Mouse (Mus musculus) retina, adult 2 months (tissue): ENCODE measurements around the gene Sf3a1.
A peak's percentile ranks its signal among the peaks of the same experiment; 100 is the strongest.
"Not testable (repeated sequence)": the region's sequence is repeated elsewhere in the genome, so short reads cannot be mapped to it uniquely, and the experiment has no call there.

ENCODE experiments used
- DNase-seq: peaks from one replicate; pipeline ENCODE4 v3.0.0-alpha.2; 2012; ENCODE audit warnings: low read depth, low spot score

The Sf3a1 gene

GRCm38 (mm10) chr11:4159808-4160708 is at the start of gene Sf3a1, which contains the start of gene Ccdc157:
Sf3a1 (plus strand) TSS chr11:4160350.
Ccdc157 (minus strand) TSS chr11:4160293.
- DNase-seq: peak; percentile 73

- DNase-seq: no peak
Observed at GRCm38 (mm10) chr11:4112033-4112432, 48.1 kb upstream of the Sf3a1 start.

GRCm38 (mm10) chr11:4112861-4113260 is 47.3 kb upstream of the Sf3a1 start:
- no peak for DNase-seq

GRCm38 (mm10) chr11:4113496-4113895 is 46.7 kb upstream of the Sf3a1 start:
- no peak for DNase-seq

DNA sequence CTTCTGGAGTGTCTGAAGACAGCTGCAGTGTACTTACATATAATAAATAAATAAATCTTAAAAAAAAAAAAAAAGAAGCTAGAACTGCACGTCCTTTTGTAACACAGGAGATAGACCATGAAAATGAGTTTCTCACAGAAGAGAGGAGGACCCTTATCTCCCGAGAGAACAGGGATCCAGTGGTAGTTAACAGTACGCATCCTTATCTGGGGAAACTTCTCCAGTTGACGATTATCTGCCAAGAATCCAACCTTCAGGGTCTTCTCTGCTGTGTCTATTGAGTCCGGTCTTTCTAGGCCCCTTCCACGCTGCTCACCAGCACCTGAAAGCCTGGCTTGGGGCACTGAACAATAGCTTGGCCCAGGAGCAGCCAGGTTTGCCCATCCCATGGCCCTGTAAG is 46.2 kb upstream of the Sf3a1 start:
- DNase-seq: no peak

DNA sequence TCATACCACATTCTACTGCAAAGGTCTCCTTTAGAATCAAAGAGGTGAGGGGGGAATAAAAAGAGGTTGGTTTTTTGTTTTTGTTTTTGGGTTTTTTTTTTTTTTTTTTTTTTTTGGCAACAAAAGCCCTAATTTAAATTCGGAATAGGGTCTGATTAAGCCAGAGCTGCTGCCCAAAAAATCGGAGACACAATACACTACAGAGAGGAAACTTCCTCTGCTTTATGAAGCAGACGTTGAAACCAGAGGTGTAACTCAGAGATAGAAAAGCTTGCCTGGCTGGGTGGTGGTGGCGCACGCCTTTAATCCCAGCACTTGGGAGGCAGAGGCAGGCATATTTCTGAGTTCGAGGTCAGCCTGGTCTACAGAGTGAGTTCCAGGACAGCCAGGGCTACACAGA is 45.6 kb upstream of the Sf3a1 start:
- not testable (repeated sequence) for DNase-seq

DNA sequence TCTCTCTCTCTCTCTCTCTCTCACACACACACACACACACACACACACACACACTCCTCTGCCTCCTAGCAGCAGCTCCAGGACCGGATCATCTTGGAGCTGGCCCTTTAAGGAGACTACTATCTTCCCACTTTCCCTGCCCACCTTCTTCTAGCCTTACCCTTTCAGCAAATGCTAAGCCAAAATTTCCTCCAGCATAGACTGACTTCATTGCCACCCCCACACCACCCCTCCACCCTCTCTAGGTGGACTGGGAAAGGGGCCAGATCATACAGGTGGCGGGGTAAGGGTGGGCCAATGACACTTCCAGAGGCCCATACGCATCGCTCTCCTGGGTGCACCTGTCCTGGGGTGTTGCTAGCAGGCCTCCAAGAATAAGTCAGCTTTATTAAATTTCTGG is 44.7 kb upstream of the Sf3a1 start:
- no peak for DNase-seq

- DNase-seq: no peak
Observed at GRCm38 (mm10) chr11:4116458-4117141, 43.5 kb upstream of the Sf3a1 start.

GRCm38 (mm10) chr11:4117372-4118071 is 42.6 kb upstream of the Sf3a1 start:
- DNase-seq: no peak

GRCm38 (mm10) chr11:4118081-4118921 is 41.8 kb upstream of the Sf3a1 start:
- DNase-seq: peak; percentile 66

GRCm38 (mm10) chr11:4119635-4120034 is 40.5 kb upstream of the Sf3a1 start:
- no peak for DNase-seq

DNA sequence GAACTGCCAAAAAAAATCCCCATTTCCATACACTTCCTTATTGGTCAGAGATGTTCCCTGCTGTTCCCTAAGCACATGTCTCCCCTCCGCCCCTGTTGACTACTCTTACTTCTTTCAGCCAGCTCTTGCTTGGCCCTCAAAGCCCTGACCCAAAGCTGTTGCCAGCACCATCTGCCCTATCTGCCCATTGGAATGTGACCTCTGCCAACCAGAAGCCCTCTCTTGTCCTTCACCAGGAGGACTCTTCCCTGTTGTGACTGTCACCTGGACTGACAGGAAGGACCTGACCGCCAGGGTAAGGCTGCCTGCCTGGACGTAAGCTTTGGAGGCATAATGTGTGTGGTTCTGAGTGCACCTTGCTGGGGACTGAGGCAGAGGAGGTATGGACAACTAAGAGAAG is 38.5 kb upstream of the Sf3a1 start:
- DNase-seq: no peak

GRCm38 (mm10) chr11:4122226-4122625 is 37.9 kb upstream of the Sf3a1 start:
- no peak for DNase-seq

GRCm38 (mm10) chr11:4122742-4123579 is 37.2 kb upstream of the Sf3a1 start, which contains the start of gene Sec14l2:
Sec14l2 (minus strand) TSS chr11:4123415.
- DNase-seq: peak; percentile 61

GRCm38 (mm10) chr11:4123922-4124321 is 36.2 kb upstream of the Sf3a1 start:
- DNase-seq: no peak

DNA sequence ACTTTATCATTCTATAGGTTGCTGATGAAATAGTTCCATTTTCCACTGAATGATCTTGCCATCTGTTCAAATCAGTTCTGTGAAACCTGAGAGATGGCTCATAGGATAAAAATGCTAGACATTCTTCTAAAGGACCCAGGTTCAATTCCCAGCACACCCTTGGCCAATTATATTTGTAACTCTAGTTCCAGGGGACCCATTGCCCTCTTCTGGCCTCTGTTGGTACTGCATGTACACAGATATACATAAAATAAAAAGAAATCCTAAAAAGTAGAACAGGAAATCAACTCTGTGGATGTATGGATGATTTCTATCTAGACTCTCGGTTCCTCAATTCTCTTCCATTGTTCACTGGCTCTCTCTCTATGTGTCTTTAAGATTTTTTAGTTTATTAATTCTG is 33.1 kb upstream of the Sf3a1 start:
- no peak for DNase-seq

DNA sequence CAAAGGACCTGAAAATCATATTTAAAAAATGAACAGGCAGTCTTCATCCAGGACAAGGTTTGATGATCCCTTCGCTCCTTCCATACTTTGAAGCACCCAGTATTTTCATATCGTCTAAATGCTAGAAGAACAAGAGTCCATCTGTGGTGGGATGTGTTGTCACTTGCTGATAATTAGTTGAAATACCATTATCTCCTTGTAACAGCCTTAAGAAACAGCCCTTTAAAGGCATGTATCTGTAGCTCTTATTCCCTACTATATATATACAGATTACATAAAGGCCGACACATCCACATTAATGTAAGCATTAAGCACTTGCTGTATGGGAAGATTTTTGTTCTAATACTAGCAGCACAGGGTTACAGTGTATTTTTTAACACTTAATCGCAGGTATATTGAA is 31.7 kb upstream of the Sf3a1 start:
- not testable (repeated sequence) for DNase-seq

GRCm38 (mm10) chr11:4133450-4133849 is 26.7 kb upstream of the Sf3a1 start:
- DNase-seq: no peak

- DNase-seq: no peak
Observed at GRCm38 (mm10) chr11:4134400-4134799, 25.8 kb upstream of the Sf3a1 start.
